ENCODE assay signal across 14 mouse cellular contexts in genomic region chr6:18764536-18764935, GRCm38 (mm10).
DNase-seq lines count a peak whose midpoint lies in the region.
"Had no signal": no experiment of that assay in that cellular context is flagged by ENCODE, and none has a peak within 500 bp of the region (broad histone marks: within the 10 kb centered on the region; RNA-seq: fewer than 3 reads in every experiment).

No protein-coding gene starts in this region.

- DNase-seq in cerebellum, adult 18-20 months = peak; percentile 10 to 17
- DNase-seq in cerebellum, adult 8-10 months = no peak
- DNase-seq in cerebellum, adult 9-11 months = peak; percentile 11
- peak; percentile 24 to 35 for DNase-seq in cerebellum, postnatal 25 days
- no peak for DNase-seq in right cerebral cortex, adult 2 months (ENCODE audit: low spot score in 2 of 2)
- no peak for DNase-seq in kidney, adult 8-10 months
- DNase-seq: adrenal gland, adult 2 months; adrenal gland, postnatal 14 days; embryo, embryonic 11 days; gastrocnemius, postnatal 25 days; heart, adult 18-20 months; heart, postnatal 10 days; heart, postnatal 36 days; kidney, adult 11 months had no signal

Comparison
In these comparisons a context has a peak if more than half of its experiments do, and no peak if none do; other contexts are left out.
1. DNase-seq: peak in cerebellum, adult 18-20 months (2 of 2), cerebellum, adult 9-11 months (single experiment) and cerebellum, postnatal 25 days (2 of 2); none in cerebellum, adult 8-10 months (single experiment), right cerebral cortex, adult 2 months (0 of 2) and kidney, adult 8-10 months (0 of 2).